Mouse (Mus musculus) stomach, embryonic 16.5 days (tissue): ENCODE measurements at regions not wholly inside any gene's neighbourhood (a gene's known extent, or its start where the extent isn't known, plus 50 kb on each side); places are given as distances from the start of the nearest gene placed in this dataset.

Experiments
- ATAC-seq: fragments of 200-750 bp; cut with Nextera tagmentation; 2 replicates; pipeline ENCODE4 v1.8.0; 2017; ENCODE audit warnings: moderate number of reproducible peaks, moderate TSS enrichment; ENCODE audit not compliant: insufficient read depth, low FRiP score
- H3K27ac ChIP-seq: fragments of 300-500 bp; sonication (generic); 2 replicates; pipeline ENCODE4 v1.5.1; 2014; ENCODE audit warnings: low read length
- H3K27me3 ChIP-seq: fragments of 300-500 bp; sonication (generic); 2 replicates; pipeline ENCODE4 v1.6.1; 2014; ENCODE audit warnings: low read length, control low read depth, mixed read lengths; ENCODE audit not compliant: control insufficient read depth, insufficient read depth
- H3K36me3 ChIP-seq: fragments of 300-500 bp; sonication (generic); 2 replicates; pipeline ENCODE4 v1.6.1; 2014; ENCODE audit warnings: low read length; ENCODE audit not compliant: control insufficient read depth, insufficient read depth
- H3K4me1 ChIP-seq: fragments of 300-500 bp; sonication (generic); 2 replicates; pipeline ENCODE4 v1.6.1; 2014; ENCODE audit warnings: low read length, control low read depth, mixed read lengths; ENCODE audit not compliant: control insufficient read depth, insufficient read depth
- H3K4me2 ChIP-seq: fragments of 300-500 bp; sonication (generic); 2 replicates; pipeline ENCODE4 v1.6.1; 2014; ENCODE audit warnings: low read depth, low read length, mixed read lengths
- H3K4me3 ChIP-seq: fragments of 300-500 bp; sonication (generic); replicated peaks from 2 replicates; pipeline ENCODE4 v1.5.1; 2014; ENCODE audit warnings: mild to moderate bottlenecking, low read length
- H3K9ac ChIP-seq: fragments of 300-500 bp; sonication (generic); 2 replicates; pipeline ENCODE4 v1.6.1; 2014; ENCODE audit warnings: low read length
- H3K9me3 ChIP-seq: fragments of 300-500 bp; sonication (generic); replicated peaks from 2 replicates; pipeline ENCODE4 v1.6.1; 2016; ENCODE audit warnings: low read length, control low read depth; ENCODE audit not compliant: control insufficient read depth
- WGBS: fragments of 180-500 bp; shearing (Covaris S2); extraction: QIAGEN DNeasy Blood & Tissue Kit; methylation state at CpG from one replicate; pipeline ENCODE4 v1.1.7; 2014; 5-methylcytosine and 5-hydroxymethylcytosine counted together

DNA sequence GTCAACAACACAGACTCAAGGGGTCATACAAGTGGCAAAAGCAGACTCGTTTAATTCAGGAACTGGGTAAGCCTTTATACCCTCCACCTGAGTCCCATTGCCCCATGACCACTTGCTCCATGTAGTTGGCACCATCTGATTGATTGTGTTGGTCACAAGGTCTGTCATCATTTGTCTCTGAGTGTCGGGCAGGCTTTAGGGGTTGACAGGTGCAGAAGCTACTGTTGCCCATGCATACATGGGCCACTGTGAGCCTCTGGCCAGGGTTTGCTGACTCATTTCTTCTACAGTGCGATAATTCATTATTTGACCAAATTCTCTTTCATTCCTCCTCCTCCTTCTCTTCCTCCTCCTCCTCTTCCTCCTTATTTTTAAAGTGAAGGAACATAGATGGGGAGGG is 113.0 kb upstream of the Hdac4 start:
- no peak for ATAC-seq
- 76% methylated on average over 3 of the region's 3 CpGs for WGBS
- Histone ChIP-seq H3K27me3 (no peaks in the 10 kb centered on the region), H3K4me2 (no peak overlapping the region), H3K9ac (no peak overlapping the region), H3K27ac (no peak overlapping the region), H3K4me3 (no peak overlapping the region), H3K36me3 (no peaks in the 10 kb centered on the region), H3K9me3 (0 out of 2 replicates have a peak, but pooled peaks cover 4% of the 10 kb centered on the region), H3K4me1 (no peaks in the 10 kb centered on the region)

DNA sequence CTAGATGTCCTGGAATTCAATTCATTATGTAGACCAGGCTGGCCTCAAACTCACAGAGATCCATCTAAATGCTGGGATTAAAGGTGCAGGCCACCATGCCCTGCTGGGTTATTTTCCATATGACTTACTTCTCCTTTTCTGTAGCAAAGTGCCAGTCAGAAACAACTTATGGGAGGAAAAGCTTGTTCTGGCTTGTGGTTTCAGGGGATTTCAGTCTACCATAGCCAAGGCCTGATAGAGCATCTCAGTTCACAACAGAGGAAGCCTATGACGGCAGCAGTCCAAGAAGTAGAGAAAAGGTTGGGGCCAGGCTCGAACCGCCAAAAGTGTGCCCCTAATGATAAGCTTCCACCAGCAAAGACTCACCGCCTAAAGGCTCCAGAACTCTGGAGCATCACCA is 110.5 kb upstream of the Hdac4 start:
- Histone ChIP-seq H3K27ac (no peak overlapping the region), H3K4me3 (no peak overlapping the region), H3K9me3 (0 out of 2 replicates have a peak, but pooled peaks cover 4% of the 10 kb centered on the region), H3K9ac (no peak overlapping the region), H3K4me2 (no peak overlapping the region), H3K27me3 (no peaks in the 10 kb centered on the region), H3K36me3 (no peaks in the 10 kb centered on the region), H3K4me1 (no peaks in the 10 kb centered on the region)
- WGBS, result 83% methylated on average over 4 of the region's 4 CpGs
- ATAC-seq, result no peak

DNA sequence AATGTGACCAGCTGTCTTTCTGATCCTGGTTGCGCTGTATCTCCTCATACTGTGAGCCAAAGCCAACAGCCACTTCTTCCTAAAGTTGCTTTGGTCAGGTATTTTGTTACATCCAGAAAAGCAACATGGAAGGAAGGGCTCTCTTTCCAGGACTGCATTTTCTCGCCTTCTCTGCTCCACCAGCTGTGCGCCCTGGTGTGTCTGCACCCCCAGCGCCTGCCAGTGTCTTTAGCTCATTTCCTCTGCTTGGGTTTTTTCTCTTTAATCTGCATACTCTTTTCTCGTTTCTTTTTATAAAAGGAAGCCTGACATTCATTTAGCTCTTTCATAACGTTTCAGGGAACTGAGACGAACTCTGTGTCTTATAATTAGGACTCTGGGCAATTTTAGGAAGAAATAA is 103.5 kb upstream of the Hdac4 start:
- H3K9me3 ChIP-seq, result no peaks in the 10 kb centered on the region
- no peak overlapping the region for H3K4me3 ChIP-seq
- H3K9ac ChIP-seq, result no peak overlapping the region
- H3K27me3 ChIP-seq, result no peaks in the 10 kb centered on the region
- no peak for ATAC-seq
- no peak overlapping the region for H3K27ac ChIP-seq
- no peaks in the 10 kb centered on the region for H3K4me1 ChIP-seq
- H3K36me3 ChIP-seq, result no peaks in the 10 kb centered on the region
- no peak overlapping the region for H3K4me2 ChIP-seq
- WGBS, result 69% methylated on average over 7 of the region's 7 CpGs

DNA sequence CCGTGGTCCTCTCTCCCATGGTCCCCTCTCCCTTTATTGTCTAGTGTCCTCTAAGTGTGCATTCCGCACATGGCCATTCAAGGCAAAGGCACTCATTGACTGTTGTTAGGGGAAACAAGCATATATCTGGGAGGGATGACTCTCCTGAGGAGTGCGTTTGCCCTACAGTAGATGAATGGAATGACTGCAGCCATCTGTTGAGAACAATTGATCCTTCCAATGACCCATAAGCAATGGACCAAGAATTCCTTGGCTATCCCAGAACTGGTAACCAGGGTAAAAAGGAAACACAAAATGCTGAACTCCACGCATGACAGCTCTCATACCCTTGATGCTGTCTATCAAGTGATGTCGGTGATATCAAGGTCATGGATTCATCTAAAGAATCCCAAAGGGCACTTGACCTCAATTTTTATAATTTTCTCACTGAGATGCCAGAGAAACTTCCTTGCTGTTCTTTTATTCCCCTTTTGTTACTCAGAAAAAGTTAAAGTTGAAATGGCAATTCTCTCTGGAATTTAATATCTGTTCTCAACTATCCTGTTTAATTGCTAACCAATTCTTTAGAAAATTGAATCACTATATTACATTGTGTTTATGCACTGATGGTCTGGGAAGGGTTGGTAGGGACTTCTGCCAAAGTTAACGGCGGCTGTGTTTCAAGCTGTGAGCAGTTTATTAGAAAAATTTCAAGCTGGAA is 97.3 kb upstream of the Hdac4 start:
- WGBS, result 85% methylated on average over 7 of the region's 7 CpGs
- no peak overlapping the region for H3K4me2 ChIP-seq

DNA sequence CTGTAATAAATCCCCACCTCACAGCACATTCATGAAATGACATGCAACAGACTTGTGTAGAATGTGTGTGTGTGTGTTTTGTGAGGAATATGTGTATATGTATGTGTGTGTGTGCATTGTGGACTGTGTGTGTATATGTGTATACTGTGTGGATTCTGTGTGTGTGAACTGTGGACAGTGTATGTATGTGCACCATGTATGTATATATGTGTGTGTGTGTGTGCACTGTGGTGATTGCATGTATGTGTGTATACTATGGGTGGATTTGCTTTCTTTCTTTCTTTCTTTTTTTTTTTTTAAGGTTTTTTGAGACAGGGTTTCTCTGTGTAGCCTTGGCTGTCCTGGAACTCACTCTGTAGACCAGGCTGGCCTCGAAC is 91.5 kb upstream of the Hdac4 start:
- H3K4me2 ChIP-seq, result no peak overlapping the region
- no peak overlapping the region for H3K9ac ChIP-seq
- H3K4me1 ChIP-seq, result no peaks in the 10 kb centered on the region
- no peaks in the 10 kb centered on the region for H3K27me3 ChIP-seq
- no peak overlapping the region for H3K4me3 ChIP-seq
- no peaks in the 10 kb centered on the region for H3K36me3 ChIP-seq
- ATAC-seq, result no peak
- no peaks in the 10 kb centered on the region for H3K9me3 ChIP-seq
- 100% methylated on average over 1 of the region's 1 CpGs for WGBS
- H3K27ac ChIP-seq, result no peak overlapping the region

More for the DNA sequence above, 97.3 kb upstream of the Hdac4 start:
- H3K36me3 ChIP-seq, result no peaks in the 10 kb centered on the region
- no peak overlapping the region for H3K4me3 ChIP-seq
- H3K4me1 ChIP-seq, result no peaks in the 10 kb centered on the region
- no peaks in the 10 kb centered on the region for H3K9me3 ChIP-seq
- no peak overlapping the region for H3K9ac ChIP-seq
- no peak overlapping the region for H3K27ac ChIP-seq
- no peak for ATAC-seq
- H3K27me3 ChIP-seq, result no peaks in the 10 kb centered on the region

DNA sequence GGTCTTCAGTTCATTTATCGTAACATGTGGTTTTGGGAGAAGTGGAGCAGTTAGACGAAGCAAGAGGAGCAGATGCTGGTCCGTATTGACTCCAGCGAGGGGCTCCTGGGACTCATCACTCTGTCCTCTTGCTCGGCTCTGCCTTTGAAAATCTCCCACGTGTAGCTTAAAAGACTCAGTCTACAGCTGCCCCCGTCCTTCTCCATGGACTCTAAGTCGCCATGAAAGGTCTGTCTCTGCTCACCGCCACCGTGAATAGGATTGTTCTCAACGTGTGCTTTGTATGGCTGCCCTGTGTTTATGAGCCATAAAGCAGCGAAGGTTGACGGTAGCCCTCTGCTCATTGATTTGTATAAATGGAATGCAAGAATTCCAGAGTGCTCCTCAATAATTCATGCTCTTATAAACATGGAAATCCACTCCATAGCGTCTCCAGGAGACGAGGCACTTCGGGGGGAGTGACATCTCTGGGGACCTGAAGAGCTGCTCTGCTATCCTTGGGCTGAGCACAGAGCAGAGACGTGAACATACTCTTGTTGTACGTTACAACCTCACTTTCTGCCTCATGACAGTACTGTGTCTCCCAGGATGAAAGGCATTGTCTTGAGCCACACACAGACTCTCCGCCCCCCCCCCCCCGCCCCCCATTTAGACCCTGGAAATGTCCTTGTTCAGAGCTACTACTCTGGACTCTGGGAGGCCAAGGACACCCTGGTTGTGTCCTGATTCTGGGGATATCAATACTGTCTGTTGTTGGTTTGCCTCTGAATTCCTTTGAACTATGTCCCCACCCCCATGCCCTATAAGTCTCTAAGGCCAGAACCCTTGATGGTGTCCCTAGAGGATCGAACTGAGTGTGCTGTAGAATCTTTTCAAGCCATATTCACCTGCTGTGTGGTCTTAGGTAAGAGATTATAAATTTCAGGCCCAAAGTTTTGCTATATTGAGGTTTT is 90.8 kb upstream of the Hdac4 start:
- 43% methylated on average over 21 of the region's 21 CpGs for WGBS
- no peak overlapping the region for H3K4me3 ChIP-seq
- no peaks in the 10 kb centered on the region for H3K36me3 ChIP-seq
- no peaks in the 10 kb centered on the region for H3K27me3 ChIP-seq
- no peak overlapping the region for H3K9ac ChIP-seq
- no peak for ATAC-seq
- no peaks in the 10 kb centered on the region for H3K4me1 ChIP-seq
- peak overlapping the region; percentile 12; the same call in 1 of the 2 replicates for H3K4me2 ChIP-seq
- H3K27ac ChIP-seq, result no peak overlapping the region
- no peaks in the 10 kb centered on the region for H3K9me3 ChIP-seq

DNA sequence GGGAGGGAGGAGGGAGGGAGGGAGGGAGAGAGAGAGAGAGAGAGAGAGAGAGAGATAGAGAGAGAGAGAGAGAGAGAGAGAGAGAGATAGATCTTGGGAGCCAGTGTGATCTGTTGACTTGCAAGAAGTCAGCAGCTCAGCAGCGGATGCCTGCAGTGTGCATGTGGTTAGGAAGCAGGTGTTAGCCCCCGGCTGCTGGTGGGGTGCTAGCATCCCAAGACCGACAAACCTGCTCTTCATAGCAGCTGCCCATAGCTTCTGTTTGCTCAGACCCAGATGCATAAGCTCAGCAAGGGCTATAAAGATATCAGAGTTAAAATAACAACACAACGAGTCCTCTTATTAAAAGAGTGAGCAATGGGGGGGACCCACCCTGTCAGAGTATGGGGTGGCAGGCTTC is 88.7 kb upstream of the Hdac4 start:
- Histone ChIP-seq H3K27ac (no peak overlapping the region), H3K4me3 (no peak overlapping the region), H3K9me3 (no peaks in the 10 kb centered on the region), H3K36me3 (no peaks in the 10 kb centered on the region), H3K4me1 (no peaks in the 10 kb centered on the region), H3K4me2 (no peak overlapping the region), H3K27me3 (no peaks in the 10 kb centered on the region), H3K9ac (no peak overlapping the region)
- ATAC-seq, result no peak
- WGBS, result 39% methylated on average over 4 of the region's 4 CpGs

DNA sequence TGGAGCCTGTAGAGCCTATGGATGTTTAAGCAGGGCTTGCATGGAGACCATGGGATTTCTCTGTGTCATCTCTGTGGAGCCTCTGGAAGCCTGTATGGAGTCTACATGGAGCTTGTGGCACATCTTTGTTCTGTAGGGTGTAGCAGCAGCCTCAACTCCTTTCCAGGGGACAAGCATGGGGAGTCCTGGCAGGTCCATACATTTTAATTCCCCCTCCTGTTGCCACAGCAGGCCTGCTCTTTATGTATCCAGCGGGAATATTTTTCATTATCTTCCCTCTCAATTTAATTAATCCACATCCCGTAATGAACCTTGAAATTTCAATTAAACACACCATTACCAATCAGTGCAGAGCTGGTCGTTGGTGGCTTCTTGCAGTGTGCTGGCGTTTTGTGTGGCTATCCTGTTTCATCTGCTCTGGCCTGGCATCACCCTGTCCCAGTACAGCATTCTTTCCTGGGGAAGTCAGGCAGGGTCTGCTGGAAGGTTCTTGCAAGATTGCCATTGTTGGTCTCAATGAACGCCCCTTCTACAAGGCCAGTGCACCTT is 81.8 kb upstream of the Hdac4 start:
- ATAC-seq, result no peak
- Histone ChIP-seq H3K9me3 (no peaks in the 10 kb centered on the region), H3K36me3 (no peaks in the 10 kb centered on the region), H3K4me1 (no peaks in the 10 kb centered on the region), H3K4me2 (no peak overlapping the region), H3K27me3 (peaks cover 5% of the 10 kb centered on the region; the same call in 1 of the 2 replicates), H3K4me3 (no peak overlapping the region), H3K9ac (no peak overlapping the region), H3K27ac (no peak overlapping the region)
- 78% methylated on average over 5 of the region's 5 CpGs for WGBS

DNA sequence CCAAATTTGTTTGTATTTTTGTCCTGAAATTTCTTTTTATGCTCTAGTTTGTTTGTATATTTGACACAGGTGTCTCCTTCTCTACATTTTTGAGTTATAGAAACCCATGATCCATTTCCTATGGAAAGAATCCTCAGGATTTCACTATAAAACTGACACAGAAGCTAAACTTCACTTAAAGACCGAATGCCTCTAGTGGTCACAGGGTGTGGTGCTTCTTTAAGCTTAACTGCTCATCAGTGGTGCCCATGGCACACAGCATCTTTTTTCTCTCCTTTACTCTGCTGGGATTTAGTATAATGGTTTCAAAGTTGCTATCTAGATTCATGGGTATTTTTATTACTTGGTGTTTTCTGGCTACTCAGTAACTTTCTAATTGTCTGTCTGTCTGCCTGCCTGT is 79.9 kb upstream of the Hdac4 start:
- Histone ChIP-seq H3K36me3 (no peaks in the 10 kb centered on the region), H3K4me1 (no peaks in the 10 kb centered on the region), H3K27me3 (peaks cover 5% of the 10 kb centered on the region; the same call in 1 of the 2 replicates), H3K4me2 (no peak overlapping the region), H3K4me3 (no peak overlapping the region), H3K9me3 (no peaks in the 10 kb centered on the region), H3K27ac (no peak overlapping the region), H3K9ac (no peak overlapping the region)
- no peak for ATAC-seq
- 76% methylated on average over 1 of the region's 1 CpGs for WGBS
